Mouse (Mus musculus): ENCODE results near the gene Miox. TPM values are rescaled to one million over a fixed set of nuclear protein-coding genes. Genes with fewer than 3 reads are reported as not detected.

The Miox gene
- polyA plus RNA-seq, 1 experiment, result not detected

DNA sequence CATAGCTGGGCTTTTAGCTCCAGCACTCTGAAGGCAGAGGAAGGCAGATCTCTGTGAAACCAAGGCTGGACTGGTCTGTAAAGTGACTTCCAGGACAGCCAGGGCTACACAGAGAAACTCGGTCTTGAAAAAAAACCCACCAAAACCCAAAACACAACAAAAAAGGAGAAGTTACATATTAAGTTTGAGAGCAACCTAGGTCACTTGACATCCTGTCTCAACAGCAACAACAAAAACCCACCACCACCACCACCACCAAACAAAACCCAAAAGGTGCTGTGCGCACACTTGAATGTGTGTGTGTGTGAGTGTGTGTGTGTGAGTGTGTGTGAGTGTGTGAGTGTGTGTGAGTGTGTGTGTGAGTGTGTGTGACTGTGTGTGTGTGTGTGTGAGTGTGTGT lies 5.5 kb downstream of the Miox start:
- no peak overlapping the region for H3K27ac ChIP-seq (ENCODE audit: insufficient read depth, low read length)
- WGBS, result 100% methylated on average over 2 of the region's 2 CpGs
- TF ChIP-seq POLR2A (IDR thresholded peaks at IDR 0.05; ENCODE audit: borderline replicate concordance, insufficient read depth, low read length) (no peak), CTCF (IDR thresholded peaks at IDR 0.05; ENCODE audit: borderline replicate concordance, insufficient read depth, low read depth, low read length) (no peak)
- H3K4me3 ChIP-seq (replicated peaks; ENCODE audit: insufficient read depth, low read depth, low read length), result no peak overlapping the region
- DNase-seq, result no peak
- no peaks in the 10 kb centered on the region for H3K4me1 ChIP-seq (ENCODE audit: control insufficient read depth, insufficient read depth, low read length)
- no peaks in the 10 kb centered on the region for H3K27me3 ChIP-seq (ENCODE audit: control insufficient read depth, insufficient read depth, low read length)

DNA sequence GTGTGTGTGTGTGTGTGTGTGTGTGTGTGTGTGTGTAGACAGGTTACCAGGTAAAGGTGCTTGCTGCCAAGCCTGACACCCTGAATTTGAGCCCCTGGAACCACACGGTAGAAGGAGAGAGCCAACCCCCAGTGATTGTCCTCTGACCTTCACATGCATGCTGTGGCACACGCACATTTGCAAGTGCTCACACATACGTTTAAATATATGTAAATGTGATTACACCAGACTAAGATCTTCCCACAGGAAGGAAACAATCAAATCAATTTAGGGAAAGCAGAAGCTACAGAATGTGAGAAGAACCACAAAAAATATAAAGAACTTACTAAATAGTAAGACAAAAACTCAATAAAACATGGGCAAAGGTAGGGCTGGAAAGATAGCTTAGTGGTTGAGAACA lies 5.9 kb downstream of the Miox start:
- TF ChIP-seq POLR2A (IDR thresholded peaks at IDR 0.05; ENCODE audit: borderline replicate concordance, insufficient read depth, low read length), result no peak
- no peak for TF ChIP-seq CTCF (IDR thresholded peaks at IDR 0.05; ENCODE audit: borderline replicate concordance, insufficient read depth, low read depth, low read length)
- no peak overlapping the region for H3K4me3 ChIP-seq (replicated peaks; ENCODE audit: insufficient read depth, low read depth, low read length)
- DNase-seq, result no peak
- WGBS, result 77% methylated on average over 3 of the region's 3 CpGs
- H3K4me1 ChIP-seq (ENCODE audit: control insufficient read depth, insufficient read depth, low read length), result no peaks in the 10 kb centered on the region
- H3K27ac ChIP-seq (ENCODE audit: insufficient read depth, low read length), result no peak overlapping the region
- no peaks in the 10 kb centered on the region for H3K27me3 ChIP-seq (ENCODE audit: control insufficient read depth, insufficient read depth, low read length)

DNA sequence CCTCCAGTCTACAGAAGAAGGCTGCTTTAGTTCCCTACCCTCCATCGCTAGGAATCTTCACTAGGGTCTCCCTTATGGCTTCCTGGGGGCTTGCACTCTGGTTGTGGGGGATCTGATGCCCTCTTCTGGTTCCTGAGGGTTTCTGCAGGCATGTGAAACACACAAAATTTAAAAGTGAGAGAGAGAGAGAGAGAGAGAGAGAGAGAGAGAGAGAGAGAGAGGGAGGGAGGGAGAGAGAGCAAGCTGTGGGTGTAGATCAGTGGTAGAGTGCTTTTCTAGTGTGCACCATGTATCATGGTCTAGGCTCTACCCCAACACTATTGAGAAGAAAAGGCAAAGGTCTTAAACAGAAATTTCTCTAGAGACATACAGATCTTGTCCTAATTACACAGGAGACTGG lies 7.5 kb downstream of the Miox start:
- no peak overlapping the region for H3K4me3 ChIP-seq (replicated peaks; ENCODE audit: insufficient read depth, low read depth, low read length)
- no peaks in the 10 kb centered on the region for H3K4me1 ChIP-seq (ENCODE audit: control insufficient read depth, insufficient read depth, low read length)
- WGBS, result 36% methylated on average over 1 of the region's 1 CpGs
- no peak overlapping the region for H3K27ac ChIP-seq (ENCODE audit: insufficient read depth, low read length)
- no peaks in the 10 kb centered on the region for H3K27me3 ChIP-seq (ENCODE audit: control insufficient read depth, insufficient read depth, low read length)
- TF ChIP-seq POLR2A (IDR thresholded peaks at IDR 0.05; ENCODE audit: borderline replicate concordance, insufficient read depth, low read length), result no peak
- TF ChIP-seq CTCF (IDR thresholded peaks at IDR 0.05; ENCODE audit: borderline replicate concordance, insufficient read depth, low read depth, low read length), result no peak
- DNase-seq, result no peak

DNA sequence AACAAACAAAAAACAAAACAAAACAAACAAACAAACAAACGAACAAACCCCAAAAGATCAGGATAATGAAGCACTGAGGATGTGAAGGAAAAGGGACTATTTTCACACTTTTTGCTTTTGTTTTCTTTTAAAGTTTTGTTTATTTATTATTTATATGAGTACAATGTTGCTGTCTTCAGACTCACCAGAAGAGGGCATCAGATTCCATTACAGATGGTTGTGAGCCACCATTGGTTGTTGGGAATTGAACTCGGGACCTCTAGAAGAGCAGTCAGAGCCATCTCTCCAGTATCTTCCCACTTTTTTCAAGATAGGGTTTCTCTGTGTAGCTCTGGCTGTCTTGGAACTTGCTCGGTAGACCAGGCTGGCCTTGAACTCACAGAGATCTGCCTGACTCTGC lies 9.1 kb downstream of the Miox start:
- DNase-seq, result no peak
- Histone ChIP-seq H3K27me3 (ENCODE audit: control insufficient read depth, insufficient read depth, low read length) (no peaks in the 10 kb centered on the region), H3K4me1 (ENCODE audit: control insufficient read depth, insufficient read depth, low read length) (no peaks in the 10 kb centered on the region), H3K4me3 (replicated peaks; ENCODE audit: insufficient read depth, low read depth, low read length) (no peak overlapping the region), H3K27ac (ENCODE audit: insufficient read depth, low read length) (no peak overlapping the region)
- TF ChIP-seq POLR2A (IDR thresholded peaks at IDR 0.05; ENCODE audit: borderline replicate concordance, insufficient read depth, low read length) (no peak), CTCF (IDR thresholded peaks at IDR 0.05; ENCODE audit: borderline replicate concordance, insufficient read depth, low read depth, low read length) (peak; percentile 33; the same call in 1 of the 2 replicates)
- 82% methylated on average over 3 of the region's 3 CpGs for WGBS

DNA sequence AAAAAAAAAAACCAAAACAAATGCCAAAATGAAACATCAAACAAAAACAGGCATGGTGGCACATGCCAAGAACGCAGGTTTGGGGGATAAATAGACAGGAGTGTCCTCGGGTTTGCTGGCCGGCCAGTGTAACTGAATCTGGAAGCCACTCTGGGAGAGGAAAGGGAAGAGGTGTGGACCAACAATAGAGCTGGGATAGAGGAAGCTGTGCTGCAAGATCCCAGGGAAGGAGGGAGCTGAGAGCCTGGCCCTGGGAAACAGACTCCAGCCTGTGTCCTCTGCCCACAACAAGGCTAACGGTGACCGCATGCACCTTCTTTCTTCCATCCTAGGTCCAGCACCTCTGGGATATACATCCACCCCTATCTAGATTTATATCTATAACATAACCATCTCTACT lies 16.2 kb downstream of the Miox start:
- H3K4me3 ChIP-seq (replicated peaks; ENCODE audit: insufficient read depth, low read depth, low read length), result no peak overlapping the region
- H3K4me1 ChIP-seq (ENCODE audit: control insufficient read depth, insufficient read depth, low read length), result peaks cover 5% of the 10 kb centered on the region; the same call in 1 of the 2 replicates

DNA sequence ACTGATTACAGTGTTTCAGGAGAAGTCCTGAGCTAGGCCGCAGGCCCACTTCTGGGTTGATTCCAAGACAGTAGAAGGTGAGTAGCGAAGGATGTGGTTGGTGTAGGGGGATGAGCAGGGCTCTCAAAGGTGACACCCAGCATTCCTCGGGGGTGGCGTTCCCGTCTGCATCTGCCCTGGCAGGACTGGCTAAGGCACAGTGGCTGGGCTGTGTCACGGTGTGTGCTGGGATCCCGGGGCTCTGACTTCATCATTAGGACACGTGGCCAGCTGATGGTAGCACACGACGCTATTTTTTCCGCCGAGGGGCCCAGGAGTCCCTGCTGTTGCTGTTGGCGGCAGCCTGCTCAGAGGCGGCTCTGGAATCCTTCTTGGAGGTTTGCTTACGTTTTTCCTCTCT lies 17.1 kb downstream of the Miox start:
- DNase-seq, result no peak
- Histone ChIP-seq H3K4me1 (ENCODE audit: control insufficient read depth, insufficient read depth, low read length) (peaks cover 5% of the 10 kb centered on the region; the same call in 1 of the 2 replicates), H3K4me3 (replicated peaks; ENCODE audit: insufficient read depth, low read depth, low read length) (no peak overlapping the region), H3K27me3 (ENCODE audit: control insufficient read depth, insufficient read depth, low read length) (no peaks in the 10 kb centered on the region), H3K27ac (ENCODE audit: insufficient read depth, low read length) (no peak overlapping the region)
- no peak for TF ChIP-seq CTCF (IDR thresholded peaks at IDR 0.05; ENCODE audit: borderline replicate concordance, insufficient read depth, low read depth, low read length)
- TF ChIP-seq POLR2A (IDR thresholded peaks at IDR 0.05; ENCODE audit: borderline replicate concordance, insufficient read depth, low read length), result no peak
- WGBS, result 71% methylated on average over 15 of the region's 15 CpGs

More for the DNA sequence above, 16.2 kb downstream of the Miox start:
- DNase-seq, result no peak
- 81% methylated on average over 5 of the region's 5 CpGs for WGBS
- TF ChIP-seq POLR2A (IDR thresholded peaks at IDR 0.05; ENCODE audit: borderline replicate concordance, insufficient read depth, low read length) (no peak), CTCF (IDR thresholded peaks at IDR 0.05; ENCODE audit: borderline replicate concordance, insufficient read depth, low read depth, low read length) (no peak)
- no peaks in the 10 kb centered on the region for H3K27me3 ChIP-seq (ENCODE audit: control insufficient read depth, insufficient read depth, low read length)
- no peak overlapping the region for H3K27ac ChIP-seq (ENCODE audit: insufficient read depth, low read length)

DNA sequence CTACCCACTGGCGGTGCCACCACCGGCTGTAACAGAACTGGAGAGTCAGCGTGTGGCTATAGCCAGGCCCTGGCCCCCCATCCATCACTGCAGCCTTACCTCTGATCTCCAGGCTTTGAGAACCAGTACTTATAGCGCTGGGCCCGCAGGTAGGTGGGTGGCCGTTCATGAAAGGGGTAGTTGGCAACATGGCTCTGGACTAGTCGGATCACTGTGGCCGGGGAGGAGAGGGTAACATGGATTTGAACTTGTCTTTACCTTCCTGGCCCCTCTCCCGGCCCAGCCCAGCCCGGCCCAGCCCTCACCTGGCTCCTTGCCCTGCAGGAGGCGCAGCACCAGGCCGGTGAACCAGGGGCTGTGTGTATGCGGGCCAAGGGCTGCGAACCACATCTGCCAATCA lies 17.9 kb downstream of the Miox start:
- H3K27me3 ChIP-seq (ENCODE audit: control insufficient read depth, insufficient read depth, low read length), result no peaks in the 10 kb centered on the region
- DNase-seq, result no peak

DNA sequence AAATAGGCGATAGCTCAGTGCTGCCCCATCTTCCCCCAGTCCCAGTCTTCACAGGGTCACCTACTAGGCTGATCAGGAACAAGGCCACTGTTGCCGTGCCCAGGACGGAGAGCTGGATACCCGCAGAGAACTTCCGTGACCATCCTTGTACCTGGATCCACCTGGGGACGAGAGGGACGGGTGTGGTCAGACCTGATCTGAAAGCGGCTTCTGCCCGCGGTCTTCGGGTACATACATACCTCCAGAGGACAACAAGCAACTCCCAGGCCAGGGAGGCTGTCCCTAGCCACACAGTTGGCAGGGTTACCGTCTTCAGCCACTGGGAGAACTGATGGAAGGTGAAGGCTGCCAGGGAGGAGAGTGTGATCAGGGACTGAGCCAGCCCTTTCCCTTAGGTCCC lies 18.6 kb downstream of the Miox start:
- no peak for TF ChIP-seq CTCF (IDR thresholded peaks at IDR 0.05; ENCODE audit: borderline replicate concordance, insufficient read depth, low read depth, low read length)
- TF ChIP-seq POLR2A (IDR thresholded peaks at IDR 0.05; ENCODE audit: borderline replicate concordance, insufficient read depth, low read length), result no peak
- Histone ChIP-seq H3K4me1 (ENCODE audit: control insufficient read depth, insufficient read depth, low read length) (peaks cover 5% of the 10 kb centered on the region; the same call in 1 of the 2 replicates), H3K27me3 (ENCODE audit: control insufficient read depth, insufficient read depth, low read length) (no peaks in the 10 kb centered on the region), H3K4me3 (replicated peaks; ENCODE audit: insufficient read depth, low read depth, low read length) (no peak overlapping the region), H3K27ac (ENCODE audit: insufficient read depth, low read length) (no peak overlapping the region)
- 92% methylated on average over 12 of the region's 12 CpGs for WGBS
- DNase-seq, result no peak

More for the DNA sequence above, 17.9 kb downstream of the Miox start:
- Histone ChIP-seq H3K27ac (ENCODE audit: insufficient read depth, low read length) (no peak overlapping the region), H3K4me3 (replicated peaks; ENCODE audit: insufficient read depth, low read depth, low read length) (no peak overlapping the region), H3K4me1 (ENCODE audit: control insufficient read depth, insufficient read depth, low read length) (peaks cover 5% of the 10 kb centered on the region; the same call in 1 of the 2 replicates)
- 89% methylated on average over 14 of the region's 14 CpGs for WGBS
- TF ChIP-seq POLR2A (IDR thresholded peaks at IDR 0.05; ENCODE audit: borderline replicate concordance, insufficient read depth, low read length) (no peak), CTCF (IDR thresholded peaks at IDR 0.05; ENCODE audit: borderline replicate concordance, insufficient read depth, low read depth, low read length) (no peak)

All from cerebellum, adult 2 months (tissue).